Mouse (Mus musculus) heart, adult 2 months (tissue): Measurements from ENCODE around the gene Ism2.

ENCODE experiments used
- CTCF ChIP-seq: fragments of 200-600 bp; IDR thresholded peaks from 2 replicates; pipeline ENCODE4 v1.8.1; 2022; ENCODE audit warnings: antibody characterized with exemption, mild to moderate bottlenecking, moderate library complexity
- EP300 ChIP-seq: fragments of 200-500 bp; IDR thresholded peaks from 2 replicates; pipeline ENCODE4 v1.6.1; 2011; ENCODE audit warnings: low read depth, low read length, control low read depth; ENCODE audit not compliant: insufficient read depth
- POLR2A ChIP-seq: fragments of 200-500 bp; IDR thresholded peaks from 2 replicates; pipeline ENCODE4 v1.6.1; 2011; ENCODE audit warnings: mild to moderate bottlenecking, low read depth, low read length, control low read depth; ENCODE audit not compliant: insufficient read depth

DNA sequence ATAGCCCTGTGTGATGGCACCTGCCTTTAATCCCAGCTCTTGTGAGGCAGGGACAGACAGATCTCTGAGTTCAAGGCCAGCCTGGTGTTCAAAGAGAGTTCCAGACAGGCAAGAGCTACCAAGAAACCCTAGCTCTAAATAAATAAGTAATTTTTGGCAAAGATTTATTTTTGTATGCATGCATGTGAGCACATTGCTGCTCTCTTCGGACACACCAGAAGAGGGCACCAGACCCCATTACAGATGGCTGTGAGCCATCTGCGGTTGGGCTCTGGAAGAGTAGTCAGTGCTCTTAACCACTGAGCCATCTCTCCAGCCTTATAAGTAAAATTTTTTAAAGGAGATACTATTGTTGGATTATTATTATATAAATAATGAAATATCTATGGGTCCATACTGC lies 48.0 kb upstream of the Ism2 start:
- TF ChIP-seq CTCF (peak; percentile 61), POLR2A (no peak), EP300 (no peak)
